Mouse (Mus musculus): ENCODE results near the gene Tbrg4. TPM values are rescaled to one million over a fixed set of nuclear protein-coding genes. Genes with fewer than 3 reads are reported as not detected.

Tbrg4 gene
- total and polyA plus RNA-seq, 3 experiments = 192 to 756 (median 278) TPM

DNA sequence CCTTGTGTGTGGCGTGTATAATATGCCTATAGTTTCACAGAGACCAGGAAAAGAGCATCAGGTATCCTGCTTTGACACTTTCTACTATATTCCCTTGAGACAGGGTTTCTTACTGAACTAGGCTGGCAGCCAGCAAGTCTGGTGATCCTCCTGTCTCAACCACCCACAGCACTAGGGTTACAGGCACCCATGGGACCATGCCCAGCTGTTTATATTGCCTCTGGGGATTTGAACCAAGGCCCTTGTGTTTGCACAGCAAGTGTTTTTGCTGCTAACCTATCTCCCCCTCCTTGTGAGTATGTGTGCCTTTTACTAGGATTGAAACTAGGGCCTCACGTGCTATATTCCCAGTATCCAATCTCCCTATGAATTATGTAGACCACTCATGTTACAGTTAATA, 44.3 kb downstream of the Tbrg4 start:
- Histone ChIP-seq H3K9ac (ENCODE audit: control insufficient read depth, low read depth, low read length, poor library complexity, severe bottlenecking) (no peak overlapping the region), H3K27ac (ENCODE audit: control insufficient read depth, low read depth, low read length) (no peak overlapping the region), H3K79me2 (ENCODE audit: control insufficient read depth, insufficient read depth, low read length, poor library complexity) (peaks cover 3% of the 10 kb centered on the region; the same call in 1 of the 2 replicates), H3K36me3 (ENCODE audit: control insufficient read depth in 1 of 2, insufficient read depth in 2 of 2, low read length in 2 of 2) (peaks cover 12 to 17% of the 10 kb centered on the region in 2 experiments), H3K4me1 (ENCODE audit: control insufficient read depth in 1 of 2, insufficient read depth in 2 of 2, low read length in 2 of 2) (peaks cover 8 to 15% of the 10 kb centered on the region in 2 experiments), H3K4me3 (ENCODE audit: control insufficient read depth in 1 of 2, insufficient read depth in 1 of 2, low read depth in 2 of 2, low read length in 2 of 2) (no peak overlapping the region), H3K9me3 (replicated peaks; ENCODE audit: insufficient read depth, low read length) (no peaks in the 10 kb centered on the region), H3K27me3 (ENCODE audit: control insufficient read depth in 1 of 2, insufficient read depth in 2 of 2, low read length in 2 of 2) (no peaks in the 10 kb centered on the region)
- TF ChIP-seq TCF12 (IDR thresholded peaks at IDR 0.05; ENCODE audit: low read depth, low read length) (no peak), CTCF (IDR thresholded peaks at IDR 0.05 in 2 of 3, conservative IDR thresholded peaks at IDR 0.05 in 1 of 3; ENCODE audit: control insufficient read depth in 1 of 3, insufficient read depth in 1 of 3, low read depth in 2 of 3, low read length in 3 of 3, poor library complexity in 1 of 3, severe bottlenecking in 1 of 3) (no peak), ELF1 (IDR thresholded peaks at IDR 0.05; ENCODE audit: low read depth, low read length) (no peak)
- no peak for DNase-seq (ENCODE audit: low read depth, low spot score)

GRCm38 (mm10) chr11:6580065-6580750, 45.7 kb downstream of the Tbrg4 start:
- Histone ChIP-seq H3K9ac (ENCODE audit: control insufficient read depth, low read depth, low read length, poor library complexity, severe bottlenecking) (no peak overlapping the region), H3K4me1 (ENCODE audit: control insufficient read depth in 1 of 2, insufficient read depth in 2 of 2, low read length in 2 of 2) (peaks cover 0 to 4% of the 10 kb centered on the region in 2 experiments; a peak in 1 of 4 replicates), H3K27ac (ENCODE audit: control insufficient read depth, low read depth, low read length) (no peak overlapping the region), H3K27me3 (ENCODE audit: control insufficient read depth in 1 of 2, insufficient read depth in 2 of 2, low read length in 2 of 2) (no peaks in the 10 kb centered on the region), H3K36me3 (ENCODE audit: control insufficient read depth in 1 of 2, insufficient read depth in 2 of 2, low read length in 2 of 2) (peaks cover 0 to 17% of the 10 kb centered on the region in 2 experiments; a peak in 3 of 4 replicates), H3K4me3 (ENCODE audit: control insufficient read depth in 1 of 2, insufficient read depth in 1 of 2, low read depth in 2 of 2, low read length in 2 of 2) (no peak overlapping the region), H3K79me2 (ENCODE audit: control insufficient read depth, insufficient read depth, low read length, poor library complexity) (peaks cover 3% of the 10 kb centered on the region; the same call in 1 of the 2 replicates), H3K9me3 (replicated peaks; ENCODE audit: insufficient read depth, low read length) (no peaks in the 10 kb centered on the region)
- DNase-seq (ENCODE audit: low read depth, low spot score) = no peak
- TF ChIP-seq MXI1 (IDR thresholded peaks at IDR 0.05; ENCODE audit: low read depth, low read length) = no peak
- no peak for TF ChIP-seq KAT2A (conservative IDR thresholded peaks at IDR 0.05; ENCODE audit: low read depth, low read length)
- TF ChIP-seq USF2 (IDR thresholded peaks at IDR 0.05; ENCODE audit: borderline replicate concordance in 1 of 2, insufficient read depth in 1 of 2, low read depth in 1 of 2, low read length in 2 of 2) = no peak
- TF ChIP-seq POLR2AphosphoS5 (IDR thresholded peaks at IDR 0.05; ENCODE audit: borderline replicate concordance, low read depth, low read length) = no peak
- no peak for TF ChIP-seq HCFC1 (IDR thresholded peaks at IDR 0.05; ENCODE audit: low read depth, low read length)
- TF ChIP-seq NRF1 (IDR thresholded peaks at IDR 0.05; ENCODE audit: insufficient read depth, low read depth, low read length, poor library complexity, severe bottlenecking) = no peak
- TF ChIP-seq RCOR1 (IDR thresholded peaks at IDR 0.05; ENCODE audit: low read depth, low read length) = no peak
- no peak for TF ChIP-seq MYB (IDR thresholded peaks at IDR 0.05; ENCODE audit: low read depth, low read length)
- no peak for TF ChIP-seq ETS1 (IDR thresholded peaks at IDR 0.05; ENCODE audit: low read depth, low read length)
- no peak for TF ChIP-seq ZNF384 (IDR thresholded peaks at IDR 0.05; ENCODE audit: low read depth, low read length)
- TF ChIP-seq SMC3 (IDR thresholded peaks at IDR 0.05; ENCODE audit: low read depth, low read length) = no peak
- no peak for TF ChIP-seq E2F4 (IDR thresholded peaks at IDR 0.05; ENCODE audit: borderline replicate concordance, low read depth, low read length)
- TF ChIP-seq JUND (IDR thresholded peaks at IDR 0.05; ENCODE audit: low read depth, low read length) = no peak
- TF ChIP-seq POLR2A (IDR thresholded peaks at IDR 0.05; ENCODE audit: control insufficient read depth in 1 of 2, insufficient read depth in 1 of 2, low read depth in 1 of 2, low read length in 2 of 2, poor library complexity in 1 of 2) = no peak
- no peak for TF ChIP-seq EP300 (IDR thresholded peaks at IDR 0.05; ENCODE audit: low read depth in 1 of 2, low read length in 2 of 2)
